9 mouse cellular contexts compared by ENCODE assay signal in the genomic region with DNA sequence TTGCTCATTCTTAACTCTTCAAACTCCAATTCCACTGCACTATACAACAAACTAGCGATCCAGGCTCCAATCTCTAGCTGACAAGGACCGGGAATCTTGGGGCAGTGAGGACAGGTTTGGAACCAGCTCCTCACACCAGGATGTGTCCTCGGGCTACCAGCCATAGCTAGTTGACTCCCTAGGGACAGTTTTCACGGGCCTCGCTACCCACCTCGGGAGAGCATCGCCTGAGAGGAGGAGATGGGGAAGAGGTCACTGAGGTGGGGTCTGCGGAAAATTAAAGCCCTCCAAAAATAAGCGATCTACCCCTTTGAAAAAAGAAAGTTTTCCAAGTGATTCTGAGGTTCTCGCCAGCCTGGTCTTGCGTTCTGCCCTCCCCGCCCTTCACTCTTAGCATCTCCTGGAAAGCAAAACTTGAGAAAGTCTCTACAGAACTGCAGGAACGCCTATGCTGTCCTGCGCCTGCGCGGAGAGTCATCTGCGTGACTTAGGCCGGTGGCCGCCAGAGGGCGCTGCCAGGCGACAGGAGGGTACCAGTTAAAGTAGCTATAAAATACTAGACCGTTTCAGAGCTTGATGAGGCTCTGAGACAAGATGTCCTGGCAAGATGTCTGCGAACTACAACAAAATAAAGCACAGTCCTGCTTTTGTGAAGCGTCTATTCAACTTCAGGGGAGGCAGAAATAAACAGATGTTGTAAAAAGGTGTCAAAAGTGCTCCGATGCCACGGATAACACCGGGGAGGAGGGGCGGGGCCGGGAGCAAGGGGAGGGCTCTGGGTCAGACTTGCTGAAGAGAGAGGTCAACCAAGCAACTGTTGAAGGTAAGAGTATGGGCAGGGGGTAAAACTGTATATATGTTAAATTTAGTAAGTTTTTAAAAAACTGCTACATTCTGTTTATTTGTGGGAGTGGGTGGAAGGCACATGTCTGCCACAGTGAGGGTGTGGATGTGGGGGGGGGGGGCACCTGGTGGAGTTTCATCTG. TPM values are rescaled to one million over a fixed set of nuclear protein-coding genes. Genes with fewer than 3 reads are reported as not detected.
DNase-seq lines count a peak whose midpoint lies in the region; ATAC-seq lines count a peak whose summit lies in the region.
"Had no signal": no experiment of that assay in that cellular context is flagged by ENCODE, and none has a peak within 500 bp of the region (broad histone marks: within the 10 kb centered on the region; RNA-seq: fewer than 3 reads in every experiment).

No protein-coding gene starts in this region.

- no peaks in the 10 kb centered on the region for H3K36me3 ChIP-seq in heart, embryonic 14.5 days (ENCODE audit: control insufficient read depth, insufficient read depth, low read length)
- no peaks in the 10 kb centered on the region for H3K36me3 ChIP-seq in liver, embryonic 11.5 days (ENCODE audit: control insufficient read depth, insufficient read depth, low read length)
- no peaks in the 10 kb centered on the region for H3K36me3 ChIP-seq in splenic B cell, adult 2 months (ENCODE audit: control insufficient read depth, insufficient read depth, low read length, poor library complexity, severe bottlenecking)

- H3K9me3 ChIP-seq in heart, embryonic 14.5 days (ENCODE audit: control insufficient read depth, low read length): no peaks in the 10 kb centered on the region
- H3K9me3 ChIP-seq in liver, embryonic 11.5 days (ENCODE audit: control insufficient read depth, low read length): no peaks in the 10 kb centered on the region

- no peak overlapping the region for H3K27ac ChIP-seq in heart, embryonic 14.5 days (replicated peaks in 1 of 2; ENCODE audit: control insufficient read depth in 1 of 2, insufficient read depth in 1 of 2, low read depth in 2 of 2, low read length in 2 of 2)
- no peak overlapping the region for H3K27ac ChIP-seq in liver, embryonic 11.5 days (ENCODE audit: low read depth, low read length)

- DNase-seq in c-Kit-negative CD71-positive TER-119-positive erythroid progenitor cells, embryonic 14.5 days (ENCODE audit: low read depth, low spot score): peak; percentile 58
- DNase-seq in fibroblast of lung, adult 2 months (ENCODE audit: low read depth): peak; percentile 71
- DNase-seq in kidney, postnatal 10 days: peak; percentile 93
- peak; percentile 77 for DNase-seq in liver, embryonic 11.5 days (ENCODE audit: low spot score)
- peak; percentile 97 for DNase-seq in naive thymus-derived CD4-positive, alpha-beta T cell, adult 2 months (ENCODE audit: low read depth)
- peak; percentile 95 for DNase-seq in splenic B cell, adult 2 months (ENCODE audit: low read depth, low spot score)

- H3K9ac ChIP-seq in heart, embryonic 14.5 days (ENCODE audit: low read length): 0 out of 2 replicates have a peak overlapping the region, but pooled peaks have one; percentile 11
- no peak overlapping the region for H3K9ac ChIP-seq in liver, embryonic 11.5 days (ENCODE audit: low read depth, low read length)

- ATAC-seq in CD4-positive, CD25-positive, alpha-beta regulatory T cell, adult 4 months: peak; percentile 94
- 0 out of 2 replicates have a peak, but pooled peaks have one; percentile 51 for ATAC-seq in heart, embryonic 14.5 days (ENCODE audit: insufficient number of reproducible peaks, insufficient read depth, low FRiP score, low read depth)
- peak; percentile 73 for ATAC-seq in liver, embryonic 11.5 days (replicated peaks; ENCODE audit: low FRiP score)

- H3K4me3 ChIP-seq in heart, embryonic 14.5 days (ENCODE audit: control insufficient read depth in 1 of 2, insufficient read depth in 1 of 2, low read depth in 1 of 2, low read length in 2 of 2): peak overlapping the region; percentile 35 to 38
- peak overlapping the region; percentile 27 for H3K4me3 ChIP-seq in liver, embryonic 11.5 days (ENCODE audit: low read depth, low read length)

- peak overlapping the region; percentile 48 for H3K4me2 ChIP-seq in heart, embryonic 14.5 days (ENCODE audit: low read length)
- peak overlapping the region; percentile 53 for H3K4me2 ChIP-seq in liver, embryonic 11.5 days

- peaks cover 43% of the 10 kb centered on the region for H3K27me3 ChIP-seq in heart, embryonic 14.5 days (ENCODE audit: control insufficient read depth, insufficient read depth, low read length)
- peaks cover 20% of the 10 kb centered on the region for H3K27me3 ChIP-seq in liver, embryonic 11.5 days (replicated peaks; ENCODE audit: control insufficient read depth, insufficient read depth, low read length)
- H3K27me3 ChIP-seq in splenic B cell, adult 2 months (ENCODE audit: control insufficient read depth, insufficient read depth, low read length, poor library complexity, severe bottlenecking): no peaks in the 10 kb centered on the region; the same call in 1 of the 2 replicates

- 5% methylated on average over 29 of the region's 29 CpGs for WGBS in heart, embryonic 14.5 days
- WGBS in liver, embryonic 11.5 days: 8% methylated on average over 29 of the region's 29 CpGs

- H3K4me1 ChIP-seq in heart, embryonic 14.5 days (ENCODE audit: control insufficient read depth in 2 of 2, insufficient read depth in 2 of 2, low read length in 2 of 2): peaks cover 0 to 4% of the 10 kb centered on the region in 2 experiments; a peak in 2 of 4 replicates
- no peaks in the 10 kb centered on the region for H3K4me1 ChIP-seq in liver, embryonic 11.5 days (replicated peaks; ENCODE audit: control insufficient read depth, insufficient read depth, low read length)

RNA-seq across cellular contexts. Expression of gene Faim, which starts 6.4 kb away (rescaled TPM):
- 10 to 100 TPM; 48.3 to 57.8 TPM for polyA plus RNA-seq in CD4-positive, CD25-positive, alpha-beta regulatory T cell, adult 4 months (2017; shearing (Covaris generic))
- 32.3 and 32.5 TPM in 2 replicates for polyA plus RNA-seq in heart, embryonic 14.5 days (2014; fragmentation: Nextera tagmentation; extraction: Ambion mirVana)
- polyA plus RNA-seq in liver, embryonic 11.5 days (2014; fragmentation: Nextera tagmentation; extraction: Ambion mirVana): 44.9 and 47.4 TPM in 2 replicates

RNA-seq across cellular contexts. Expression of gene Foxl2, which starts 24.6 kb away (rescaled TPM):
- not detected for polyA plus RNA-seq in CD4-positive, CD25-positive, alpha-beta regulatory T cell, adult 4 months (2017; shearing (Covaris generic))
- polyA plus RNA-seq in heart, embryonic 14.5 days (2014; fragmentation: Nextera tagmentation; extraction: Ambion mirVana): not detected in 2 replicates
- polyA plus RNA-seq in liver, embryonic 11.5 days (2014; fragmentation: Nextera tagmentation; extraction: Ambion mirVana): not detected in 2 replicates

RNA-seq across cellular contexts. Expression of gene Gm1123, which starts 55.8 kb away (rescaled TPM):
- under 1 TPM; 0.81 to 0.97 TPM for polyA plus RNA-seq in CD4-positive, CD25-positive, alpha-beta regulatory T cell, adult 4 months (2017; shearing (Covaris generic))
- 0.12 and 0.18 TPM in 2 replicates for polyA plus RNA-seq in heart, embryonic 14.5 days (2014; fragmentation: Nextera tagmentation; extraction: Ambion mirVana)
- polyA plus RNA-seq in liver, embryonic 11.5 days (2014; fragmentation: Nextera tagmentation; extraction: Ambion mirVana): 0.12 TPM in 1 of 2 replicates, not detected in the other
- polyA plus RNA-seq: gonadal fat pad, adult 2 months had no signal
